Mouse (Mus musculus) kidney, adult 10 weeks (tissue): ENCODE measurements around the gene Ptgr1. TPM values are rescaled to one million over a fixed set of nuclear protein-coding genes. Genes with fewer than 3 reads are reported as not detected.

Source experiments
- polyA plus RNA-seq: library from polyadenylated mRNA; stranded (reverse); fragments of 350-450 nt; fragmentation: Illumina TruSeq; extraction: RNeasy Lipid Tissue Mini Kit (QIAGEN cat#74804); gene quantifications from one replicate; pipeline ENCODE4 v1.2.3, GENCODE M21; 2014; ENCODE audit warnings: low read depth, low replicate concordance

Gene Ptgr1
- polyA plus RNA-seq = 3.7 TPM

DNA sequence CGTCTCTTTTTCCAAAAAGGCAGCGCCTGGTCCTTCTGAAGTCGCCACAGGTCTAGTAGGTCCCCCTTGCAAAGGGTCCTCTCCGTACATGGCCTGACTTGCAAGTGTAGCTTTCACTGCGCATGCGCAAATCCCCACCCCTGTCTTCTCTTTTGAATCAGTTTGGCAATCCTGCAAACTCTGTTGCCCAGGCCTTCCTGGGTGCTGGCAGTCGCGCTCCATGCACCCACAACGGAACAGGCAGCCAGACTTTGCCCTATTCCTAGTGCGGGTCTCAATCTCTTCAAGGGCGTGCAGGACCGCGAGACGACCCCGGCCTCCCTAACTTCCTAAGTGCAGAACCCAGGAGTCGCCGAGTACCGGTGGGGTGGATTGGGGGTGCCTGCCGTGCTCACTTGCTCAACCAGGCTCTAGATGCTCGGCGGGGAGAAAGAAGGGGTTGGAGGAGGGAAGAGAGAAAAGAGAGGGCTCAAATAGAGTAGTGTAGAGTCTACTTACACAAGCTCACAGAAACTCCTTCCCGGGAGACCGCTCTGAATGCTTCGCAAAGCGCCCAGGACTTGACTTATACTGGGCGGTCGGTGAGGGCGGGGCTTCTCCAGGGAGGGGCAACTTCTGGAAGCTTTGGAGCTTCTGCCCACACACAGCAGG, at the start of gene Ptgr1:
Ptgr1 (minus strand) TSS at position 580 of the 651 bp plus-strand sequence.

DNA sequence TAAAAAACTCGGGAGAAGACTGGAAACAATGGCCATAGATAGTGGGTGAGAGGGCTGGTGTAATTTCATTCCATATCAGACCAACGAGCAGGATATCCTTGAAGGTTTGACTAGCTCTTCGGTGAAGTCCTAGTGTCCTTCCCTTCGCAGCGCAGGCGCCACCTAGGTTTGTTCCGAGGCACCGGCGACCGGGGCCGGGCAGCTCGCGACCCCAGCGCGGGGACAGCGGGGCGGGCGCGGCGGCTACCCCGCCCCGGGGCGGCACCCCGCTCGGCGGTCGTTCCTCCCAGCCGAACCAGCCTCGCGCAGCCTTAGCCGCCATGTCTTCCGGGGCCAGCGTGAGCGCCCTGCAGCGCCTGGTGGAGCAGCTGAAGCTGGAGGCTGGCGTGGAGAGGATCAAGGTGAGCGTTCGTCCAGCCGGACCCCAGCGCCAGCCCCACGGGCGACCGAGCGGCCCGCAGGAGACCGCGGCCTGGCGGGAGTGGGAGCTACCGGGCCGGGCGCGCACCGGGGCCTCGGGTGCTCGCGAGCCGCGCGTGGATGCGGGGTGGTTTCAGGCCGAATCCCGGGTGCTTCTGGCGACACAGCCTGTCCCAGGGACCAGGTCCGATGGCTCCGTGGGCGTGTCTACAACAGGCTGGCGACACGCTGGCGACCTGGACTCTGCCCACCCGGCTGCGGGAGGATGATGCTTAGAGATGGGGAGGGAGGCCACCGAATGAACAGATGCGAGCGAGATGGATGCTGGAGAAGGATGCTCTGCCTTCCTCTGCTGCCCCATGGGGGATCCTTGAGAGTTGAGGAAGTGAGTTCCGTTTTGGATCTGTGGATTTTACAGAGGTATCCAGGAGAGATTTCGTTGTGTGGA, 48.2 kb upstream of the Ptgr1 start, which contains the start of gene Gng10:
Gng10 (plus strand) TSS at position 171 of the 868 bp plus-strand sequence.

DNA sequence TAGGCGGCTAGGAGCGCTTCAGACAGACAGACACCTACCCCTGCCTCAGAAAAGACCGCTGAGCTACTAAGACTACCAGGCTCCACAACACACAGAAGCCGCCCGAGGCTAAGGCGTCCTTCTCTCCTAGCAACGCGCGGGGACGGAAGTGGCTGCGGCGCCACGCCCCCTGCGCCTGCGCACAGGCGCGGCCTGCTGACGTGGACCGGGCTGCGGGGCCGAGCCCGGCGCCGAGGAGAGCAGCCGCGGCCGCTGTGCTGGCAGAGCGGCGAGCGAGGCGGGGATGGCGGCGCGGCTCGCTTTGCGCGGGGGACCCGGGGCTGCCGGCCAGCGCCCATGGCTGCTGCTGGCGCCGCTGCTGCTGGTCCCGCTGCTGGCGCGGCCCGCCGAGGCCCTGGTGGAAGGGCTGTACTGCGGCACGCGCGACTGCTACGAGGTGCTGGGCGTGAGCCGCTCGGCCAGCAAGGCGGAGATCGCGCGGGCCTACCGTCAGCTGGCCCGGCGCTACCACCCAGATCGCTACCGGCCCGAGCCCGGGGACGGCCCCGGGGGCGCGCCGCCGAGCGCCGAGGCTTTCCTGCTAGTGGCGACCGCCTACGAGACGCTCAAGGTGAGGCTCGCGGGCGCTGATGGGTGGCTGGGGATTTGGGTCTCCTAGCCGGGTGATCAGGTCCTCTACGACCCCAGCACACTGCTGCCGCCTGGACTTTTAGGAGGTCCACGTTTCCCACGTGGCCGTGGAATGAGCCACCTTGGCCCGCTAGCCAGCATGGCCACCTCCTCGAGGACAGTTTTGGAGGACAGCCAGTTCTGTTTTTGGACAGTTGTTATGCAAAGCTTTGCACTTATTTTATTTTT, 16.3 kb upstream of the Ptgr1 start, which contains the start of gene Gm20503:
Gm20503 (plus strand) TSS at position 263 of the 858 bp plus-strand sequence.

DNA sequence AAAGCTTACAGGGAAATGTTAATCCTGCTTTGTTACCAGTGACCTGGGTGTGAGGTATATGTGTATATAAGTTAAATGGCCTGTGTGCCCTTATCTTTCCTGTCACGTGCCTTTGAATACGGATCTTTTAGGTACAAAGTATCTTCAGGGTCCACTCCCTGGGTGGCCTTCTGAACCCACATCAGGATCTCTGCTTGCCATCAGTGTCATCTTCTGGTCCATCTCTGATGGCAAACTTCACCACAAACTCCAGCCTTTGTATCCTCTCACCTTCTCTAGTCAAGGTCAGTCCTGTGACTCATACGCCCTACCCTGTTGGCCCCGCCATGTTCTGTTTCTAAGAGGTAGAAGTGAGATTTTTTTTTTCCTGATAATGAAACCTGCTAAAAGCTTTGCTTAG, 7.8 kb upstream of the Ptgr1 start, which contains the start of gene Dnajc25:
Dnajc25 (plus strand) TSS at position 301 of the 400 bp plus-strand sequence.

DNA sequence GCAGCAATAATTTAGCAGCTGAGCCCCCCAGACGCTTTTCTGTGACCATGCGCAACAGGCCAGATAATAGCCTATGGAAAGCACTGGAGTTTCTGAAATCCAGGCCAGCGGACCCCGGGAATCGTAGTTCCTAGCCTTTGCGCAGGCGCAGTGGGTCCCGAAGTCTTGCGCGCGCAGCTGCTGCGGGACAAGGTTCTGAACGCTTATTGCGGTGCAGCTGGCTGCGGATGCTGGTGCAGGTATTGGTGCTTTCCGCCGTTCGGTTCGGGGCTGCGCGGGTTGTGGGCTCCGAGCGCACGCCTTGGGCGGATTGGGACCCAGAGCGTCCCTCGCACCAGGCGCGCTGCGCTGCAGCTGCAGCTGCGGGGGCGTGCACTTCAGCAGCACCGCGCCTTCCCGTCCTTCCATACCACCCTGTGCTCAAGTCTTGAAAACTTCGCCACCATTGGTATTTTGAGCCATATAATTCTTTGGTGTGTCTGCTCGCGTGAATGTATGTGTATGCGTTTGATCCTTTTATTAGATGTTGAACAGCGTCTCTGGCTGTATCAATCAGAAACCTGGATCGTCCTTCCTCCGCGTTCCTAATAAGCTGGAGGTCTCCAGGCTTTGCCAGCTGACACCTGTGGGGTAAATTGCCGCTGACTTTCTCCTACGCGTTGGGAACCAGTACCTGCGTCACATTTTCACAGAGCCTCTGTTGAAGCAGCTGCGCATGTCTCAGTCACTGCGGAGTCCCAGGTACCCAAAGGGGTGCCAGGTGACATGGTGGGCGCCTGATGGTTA, 43.3 kb downstream of the Ptgr1 start, which contains the start of gene Zkscan16:
Zkscan16 (plus strand) TSS at position 209 of the 786 bp plus-strand sequence.

Other genes with a start within 250 kb of the Ptgr1 start
- not detected for gene Olfr267, start 199.4 kb downstream of the Ptgr1 start, polyA plus RNA-seq
- 104 TPM for gene Ecpas, start 74.4 kb downstream of the Ptgr1 start, polyA plus RNA-seq
- gene Zkscan16, start 43.5 kb downstream of the Ptgr1 start, polyA plus RNA-seq = not detected
- gene Dnajc25, start 7.9 kb upstream of the Ptgr1 start, polyA plus RNA-seq = 24.3 TPM
- gene Gm20503, start 16.1 kb upstream of the Ptgr1 start, polyA plus RNA-seq = not detected
- gene Gng10, start 48.0 kb upstream of the Ptgr1 start, polyA plus RNA-seq = 36.7 TPM
- gene AI481877, start 151.9 kb upstream of the Ptgr1 start, polyA plus RNA-seq = not detected
- gene Ugcg, start 202.1 kb upstream of the Ptgr1 start, polyA plus RNA-seq = 17.7 TPM